Mouse (Mus musculus): ENCODE measurements around the gene Auts2.

Auts2 gene

DNA sequence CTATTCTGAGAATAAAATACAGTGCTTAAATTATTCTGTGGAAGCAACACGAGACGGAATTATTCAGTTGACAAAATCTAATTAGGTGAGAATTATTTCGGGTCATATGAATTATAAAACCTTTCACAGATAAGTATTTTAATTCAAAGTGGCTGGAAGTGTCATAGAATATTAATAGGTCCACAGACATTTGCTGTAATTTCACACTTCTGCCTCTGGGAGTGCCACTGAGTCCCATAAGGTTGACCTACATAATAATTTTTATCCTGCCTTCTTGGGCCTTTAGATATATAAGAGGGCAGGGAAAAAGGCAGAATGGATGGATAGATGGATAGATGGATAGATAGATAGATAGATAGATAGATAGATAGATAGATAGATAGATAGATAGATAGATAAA, 454.6 kb downstream of the Auts2 start:
- no peak for DNase-seq (ENCODE audit: low spot score)

DNA sequence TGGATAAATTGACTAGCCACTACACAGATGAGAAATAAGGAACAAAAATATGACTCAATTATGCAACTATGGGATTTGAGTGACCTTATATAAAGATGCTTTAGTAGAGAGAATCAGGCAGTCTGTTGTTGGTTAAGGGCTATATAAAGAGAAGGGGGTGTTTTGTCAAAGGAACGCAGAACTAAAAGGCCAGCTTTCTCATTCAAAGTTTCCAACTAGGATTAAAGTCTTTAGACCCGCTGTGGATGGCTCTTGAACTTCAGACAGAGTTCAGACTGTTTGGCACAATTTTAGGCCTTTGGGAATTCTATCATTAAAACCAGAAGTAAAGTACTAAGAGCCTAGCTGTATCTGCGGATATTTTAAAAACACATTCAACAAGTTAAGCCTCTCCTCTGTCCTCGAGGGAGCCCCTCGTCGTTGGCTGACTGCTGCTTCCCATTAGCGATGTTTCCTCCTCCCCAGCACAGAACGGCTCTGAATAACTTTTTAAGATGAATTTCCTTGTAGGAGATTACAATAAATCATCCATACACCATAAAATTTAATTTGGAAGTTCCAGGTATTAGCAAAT, 459.3 kb downstream of the Auts2 start:
- no peak for DNase-seq (ENCODE audit: low spot score)

DNA sequence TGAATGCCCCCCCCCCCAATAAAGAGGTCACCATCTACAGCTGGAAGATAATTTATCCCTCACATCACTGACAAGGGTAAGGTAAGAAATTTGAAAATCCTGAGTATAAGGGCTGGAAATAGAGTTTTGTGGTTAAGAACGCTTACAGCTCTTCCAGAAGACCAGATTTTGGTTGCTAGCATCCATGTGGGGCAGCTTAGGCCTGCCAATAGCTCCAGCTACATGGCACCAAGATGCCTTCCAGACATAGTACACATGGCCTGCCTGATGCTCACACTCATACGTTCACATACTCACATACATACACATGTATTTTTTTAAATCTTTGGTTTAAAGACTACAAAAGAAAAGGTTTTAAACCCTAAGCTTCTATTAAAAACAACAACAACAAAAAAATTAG, 467.2 kb downstream of the Auts2 start:
- no peak for DNase-seq (ENCODE audit: low spot score)

DNA sequence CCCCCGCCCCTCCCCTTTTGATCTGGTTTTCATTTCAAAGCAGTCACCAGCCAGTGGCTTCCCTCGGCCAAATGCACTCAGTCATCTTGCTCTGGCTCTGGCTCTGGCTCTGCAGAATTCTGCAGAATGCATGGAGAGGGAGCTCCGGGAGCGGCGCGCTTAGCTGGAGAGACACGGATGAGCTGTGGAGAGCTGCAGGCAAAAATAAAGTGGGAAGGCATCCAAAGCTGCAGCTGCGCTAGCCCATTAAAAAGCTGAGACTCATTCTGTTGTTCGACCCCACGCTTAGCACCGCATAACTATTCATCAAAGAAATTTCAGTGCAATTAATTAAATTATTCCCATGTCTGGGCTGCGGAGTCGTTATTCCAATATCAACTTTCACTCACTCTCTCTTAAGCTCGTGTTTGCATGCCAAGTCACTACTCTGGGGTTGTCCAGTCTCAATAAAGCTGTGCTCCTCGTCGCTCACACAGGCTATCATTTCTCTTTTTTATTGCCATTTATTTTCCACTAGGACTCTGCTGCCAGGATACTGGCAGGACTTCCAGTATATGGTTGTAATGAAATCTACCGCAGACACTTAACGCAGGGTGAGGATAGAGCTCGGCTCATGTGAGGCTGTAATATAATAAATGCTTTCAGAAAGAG, 468.3 kb downstream of the Auts2 start:
- no peak for DNase-seq (ENCODE audit: low spot score)

DNA sequence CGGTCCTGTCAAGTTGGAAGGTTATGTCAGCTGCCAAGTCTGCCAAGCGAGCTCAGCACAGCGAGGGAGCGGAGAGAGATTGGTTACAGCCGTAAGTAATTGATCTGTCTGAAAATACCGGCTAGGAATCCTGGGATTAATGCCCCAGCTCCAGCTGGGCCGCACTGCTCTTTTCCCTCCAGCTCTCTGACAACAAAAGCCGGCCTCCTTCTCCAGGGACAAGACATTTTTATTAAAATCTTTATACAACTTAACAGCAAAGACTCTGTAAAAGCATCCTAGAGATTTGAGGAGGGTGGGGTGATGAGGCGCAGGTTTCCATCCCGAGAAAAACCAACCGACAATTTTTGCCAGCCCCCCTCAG, 468.8 kb downstream of the Auts2 start:
- DNase-seq (ENCODE audit: low spot score): no peak

DNA sequence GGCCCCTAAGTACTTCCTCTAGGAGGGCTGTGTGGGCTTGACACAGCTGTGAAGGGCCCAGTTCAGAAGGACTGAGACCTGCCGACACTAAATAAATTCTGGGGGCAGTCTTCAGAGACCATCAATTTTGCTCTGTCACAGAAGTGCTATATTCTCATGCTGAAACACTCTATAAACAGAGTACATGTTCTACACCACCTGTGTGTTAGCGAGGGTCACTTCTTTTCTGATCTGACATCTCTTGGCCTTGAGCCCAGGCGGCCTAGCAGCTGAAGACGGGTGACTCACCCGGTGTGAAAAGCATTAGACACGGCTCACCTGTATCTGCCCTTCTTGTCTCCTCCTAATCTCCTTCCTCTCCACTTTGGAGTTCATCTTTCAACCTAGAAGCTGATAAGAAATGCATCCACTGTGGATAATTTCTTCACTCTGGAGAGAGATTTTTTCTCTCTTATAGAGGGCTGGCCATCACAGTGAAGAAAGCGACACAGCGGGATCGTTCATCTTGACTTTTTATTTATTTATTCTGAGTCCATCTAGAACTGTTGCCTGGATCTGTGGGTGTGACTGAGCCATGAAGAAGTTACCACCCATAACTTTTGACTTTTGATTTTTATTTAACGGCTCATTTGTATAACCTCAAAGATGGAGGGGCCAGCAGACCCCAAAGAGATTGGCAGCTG, 469.3 kb downstream of the Auts2 start:
- no peak for DNase-seq (ENCODE audit: low spot score)

DNA sequence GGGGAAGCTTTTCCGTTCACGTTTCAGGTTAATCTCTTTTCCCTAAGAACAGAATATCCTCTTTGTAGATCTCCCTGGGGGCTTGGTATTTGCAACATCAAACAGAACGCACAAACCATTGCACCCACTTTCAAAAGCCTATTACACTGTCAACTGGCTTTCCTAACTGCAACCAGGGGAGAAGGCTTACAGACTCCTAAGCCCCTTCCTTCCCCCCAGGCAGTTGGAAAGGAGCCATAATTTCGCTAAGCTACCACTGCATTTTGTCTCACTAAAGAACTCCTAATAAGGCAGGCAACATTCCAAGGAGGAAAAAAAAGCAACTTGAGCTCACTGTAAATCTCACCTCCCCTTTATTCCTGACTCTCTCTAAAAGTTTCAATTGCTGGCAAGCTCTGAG, 470.8 kb downstream of the Auts2 start:
- DNase-seq (ENCODE audit: low spot score): no peak

DNA sequence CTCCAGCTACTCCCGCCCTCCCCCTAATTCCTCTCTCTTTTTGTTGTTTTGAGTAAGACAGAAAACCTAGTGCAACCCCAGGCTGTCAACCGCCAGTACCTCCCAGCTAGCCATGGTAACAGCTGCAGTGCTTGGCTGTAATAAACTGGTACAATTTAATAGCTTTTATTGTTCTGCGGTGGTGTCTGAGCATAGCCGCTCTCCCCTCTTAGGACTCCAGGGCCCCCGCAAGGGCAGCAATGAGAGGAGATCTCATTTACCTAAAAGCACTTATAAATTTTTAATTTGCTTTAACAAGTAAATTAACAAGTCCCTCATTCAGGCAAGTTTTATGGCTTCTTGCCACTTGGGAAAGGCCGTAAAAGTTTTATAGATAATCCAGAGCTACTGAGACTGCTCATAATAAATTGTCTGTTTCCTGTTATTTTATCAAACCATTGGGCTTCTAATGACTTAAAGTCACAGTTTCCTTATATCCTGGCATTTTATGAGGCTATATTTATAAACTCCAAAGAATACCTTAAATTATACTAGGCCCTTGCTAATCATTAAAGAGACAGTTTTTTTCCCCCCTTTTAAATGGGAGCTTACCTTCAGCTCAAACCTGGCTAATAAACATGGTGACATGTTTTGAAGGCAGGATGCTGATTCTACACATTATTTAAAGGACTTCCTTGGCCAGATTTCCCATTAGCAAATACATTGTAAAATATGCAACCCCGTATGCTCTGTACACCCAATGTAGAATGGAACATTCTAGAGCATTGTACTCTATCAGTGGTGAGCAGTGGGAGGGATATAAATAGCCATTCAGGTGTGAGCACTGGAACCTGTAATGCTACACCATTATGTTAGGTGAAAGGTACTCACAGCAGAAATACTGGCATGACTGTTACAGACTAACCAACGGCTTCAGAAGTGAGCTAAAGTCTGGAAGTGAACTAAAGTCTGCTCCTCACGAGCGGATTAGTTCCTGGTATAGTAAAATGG, 475.1 kb downstream of the Auts2 start:
- no peak for DNase-seq (ENCODE audit: low spot score)

DNA sequence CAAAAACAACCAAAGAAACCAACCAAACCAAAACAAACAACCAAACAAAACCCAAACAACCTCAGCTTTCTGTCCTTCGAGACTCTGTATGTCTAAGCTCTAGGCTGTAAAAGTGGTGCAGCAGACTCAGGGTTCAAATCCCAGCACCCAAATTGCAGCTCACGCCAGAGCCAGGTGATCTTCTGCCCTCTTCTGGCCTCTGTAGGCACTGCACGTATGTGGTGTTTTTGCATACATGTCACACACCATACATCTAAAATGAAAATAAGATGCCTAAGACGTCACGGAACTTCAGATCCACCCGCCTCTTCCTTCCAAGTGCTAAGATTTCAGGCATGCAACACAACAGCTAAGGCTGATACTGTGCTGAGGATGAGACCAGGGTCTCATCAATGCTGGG, 483.0 kb downstream of the Auts2 start:
- no peak for DNase-seq (ENCODE audit: low spot score)

DNA sequence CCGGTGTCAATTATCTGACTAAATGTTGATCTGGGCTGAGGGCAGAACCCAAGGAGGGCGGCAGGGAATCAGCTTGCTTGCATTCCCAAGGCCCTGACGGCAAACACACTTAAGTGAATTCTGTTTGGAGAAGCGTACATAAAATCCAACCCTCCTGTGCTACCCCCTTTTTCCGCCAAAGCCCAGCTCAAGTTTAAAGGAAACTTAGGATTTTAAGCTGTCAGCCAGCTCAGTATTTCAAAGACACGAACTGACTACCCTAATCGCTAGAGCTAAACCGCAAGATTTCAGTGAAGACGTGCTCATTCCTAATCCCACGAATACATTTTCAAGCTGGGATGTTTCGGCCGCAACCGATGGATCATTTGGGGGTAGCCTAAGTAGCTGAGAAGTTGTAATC, 490.5 kb downstream of the Auts2 start:
- no peak for DNase-seq (ENCODE audit: low spot score)

DNA sequence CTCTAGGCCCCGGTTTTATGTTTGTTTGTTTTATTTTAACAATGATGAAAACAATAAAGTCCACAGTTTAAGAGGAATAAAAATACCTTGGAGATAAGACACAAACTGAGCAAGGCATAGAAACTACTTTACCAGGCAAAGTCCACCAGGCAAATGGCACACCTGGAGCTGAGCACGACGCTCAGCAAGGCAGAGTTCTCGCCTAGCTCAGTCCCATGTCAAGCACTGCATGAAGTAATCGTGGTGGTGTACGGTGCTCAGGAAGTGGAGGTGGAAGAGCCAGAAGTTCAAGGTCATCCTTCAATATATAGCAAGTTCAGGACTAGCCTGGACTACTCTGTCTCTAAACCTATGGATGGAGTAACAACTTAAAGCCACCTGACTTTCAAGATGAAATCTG, 503.6 kb downstream of the Auts2 start:
- no peak for DNase-seq (ENCODE audit: low spot score)

DNA sequence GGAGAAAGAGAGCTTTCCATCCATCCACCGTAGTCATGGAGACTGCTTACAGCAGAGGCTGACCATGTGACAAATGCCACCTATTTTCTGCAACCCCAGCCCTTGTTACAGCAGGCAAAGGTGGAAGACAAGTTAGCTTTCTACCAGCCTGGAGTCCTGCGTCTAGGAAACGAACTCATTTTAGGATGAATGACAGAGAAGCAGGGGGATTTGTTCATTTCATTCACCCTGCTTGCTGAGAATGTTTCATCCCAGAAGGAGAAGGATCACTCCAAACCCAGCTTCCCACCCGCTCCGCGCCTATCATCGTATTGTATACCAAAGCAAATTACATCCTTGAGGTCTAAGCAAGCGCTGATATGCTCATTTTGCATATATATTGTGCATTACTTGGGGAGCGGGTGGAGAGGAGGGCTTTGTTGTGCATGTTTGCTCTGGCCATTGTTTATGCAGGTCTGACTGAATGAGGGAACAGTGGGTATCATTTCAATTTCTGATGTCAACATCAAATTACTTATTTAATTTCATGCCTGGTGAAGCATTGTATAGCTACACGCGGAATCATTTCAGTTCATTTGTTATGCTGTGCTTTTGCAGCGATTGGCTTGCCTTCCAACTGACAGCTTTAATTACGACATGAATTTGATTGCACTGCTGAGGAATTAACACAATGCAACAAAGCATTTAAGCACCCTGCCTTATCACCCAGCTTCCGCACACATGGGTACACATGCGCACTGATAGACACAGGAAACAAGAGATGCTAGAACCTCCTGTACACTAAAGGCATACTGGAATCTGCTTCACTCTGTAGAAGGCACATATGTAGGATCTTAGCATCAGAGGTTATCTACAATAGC, 509.4 kb downstream of the Auts2 start:
- no peak for DNase-seq (ENCODE audit: low spot score)

DNA sequence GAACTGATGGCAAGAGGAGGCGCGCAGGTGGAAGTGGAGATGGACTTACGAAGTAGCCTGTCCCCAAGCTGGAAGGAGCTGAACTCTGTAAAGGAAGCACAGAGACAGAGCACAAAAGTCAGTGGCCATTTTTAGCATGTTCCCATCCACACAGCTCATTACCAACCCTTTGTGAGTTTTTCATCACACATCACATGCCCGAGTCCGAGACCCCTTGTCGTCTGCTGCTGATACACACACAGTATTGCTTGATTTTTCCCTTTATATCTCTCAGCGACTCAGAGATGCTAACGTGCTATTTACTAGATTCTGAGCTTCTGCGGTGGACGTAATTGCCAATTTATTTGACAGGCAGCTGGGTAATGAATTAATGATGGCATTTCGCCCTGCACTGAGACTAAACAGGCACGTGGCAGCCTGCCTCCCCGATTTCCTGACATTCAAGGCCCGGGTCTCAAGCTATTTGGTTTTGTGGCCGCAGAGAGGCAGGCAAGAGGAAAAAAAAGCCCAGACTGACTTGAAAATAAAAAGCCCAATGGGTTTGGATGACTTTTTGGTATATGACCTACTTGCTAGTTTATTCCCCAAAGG, 512.1 kb downstream of the Auts2 start:
- no peak for DNase-seq (ENCODE audit: low spot score)

DNA sequence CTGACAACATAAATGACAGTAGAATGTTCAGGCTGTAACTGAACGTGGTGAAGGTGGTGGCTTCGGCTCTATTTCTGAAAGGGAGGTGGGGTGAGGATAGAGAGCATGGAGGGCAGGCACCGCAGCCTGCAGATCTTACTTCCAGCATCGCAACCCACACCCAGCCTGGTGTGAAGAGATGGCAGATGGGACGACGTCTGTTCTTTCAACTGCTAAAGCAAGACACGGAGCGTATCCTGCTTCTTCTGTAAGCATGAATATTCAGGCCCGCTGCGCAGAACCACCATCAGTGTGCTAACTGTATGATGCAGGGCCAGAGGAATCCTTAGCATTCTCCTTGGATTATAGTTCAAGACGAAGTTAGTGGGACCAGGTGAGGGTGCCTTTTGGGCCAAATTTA, 513.5 kb downstream of the Auts2 start:
- no peak for DNase-seq (ENCODE audit: low spot score)

DNA sequence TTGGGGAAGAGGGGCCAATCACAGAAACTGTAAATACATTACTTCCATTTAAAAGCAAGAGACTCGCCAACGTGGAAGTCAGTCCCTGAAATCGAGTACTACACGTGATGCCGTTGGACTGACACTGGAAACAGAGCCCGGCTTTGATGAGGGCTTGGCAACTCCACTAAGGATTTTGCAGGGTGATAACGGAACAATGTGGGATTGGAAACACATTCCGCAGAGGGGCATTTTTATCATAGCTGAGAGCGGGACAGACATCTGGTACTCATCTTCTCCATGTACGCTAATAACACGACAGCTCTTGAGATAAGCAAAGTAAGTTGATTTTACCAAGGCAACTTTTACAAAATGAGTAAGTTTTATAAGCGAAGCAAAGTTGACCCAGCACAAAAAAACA, 514.1 kb downstream of the Auts2 start:
- no peak for DNase-seq (ENCODE audit: low spot score)

DNA sequence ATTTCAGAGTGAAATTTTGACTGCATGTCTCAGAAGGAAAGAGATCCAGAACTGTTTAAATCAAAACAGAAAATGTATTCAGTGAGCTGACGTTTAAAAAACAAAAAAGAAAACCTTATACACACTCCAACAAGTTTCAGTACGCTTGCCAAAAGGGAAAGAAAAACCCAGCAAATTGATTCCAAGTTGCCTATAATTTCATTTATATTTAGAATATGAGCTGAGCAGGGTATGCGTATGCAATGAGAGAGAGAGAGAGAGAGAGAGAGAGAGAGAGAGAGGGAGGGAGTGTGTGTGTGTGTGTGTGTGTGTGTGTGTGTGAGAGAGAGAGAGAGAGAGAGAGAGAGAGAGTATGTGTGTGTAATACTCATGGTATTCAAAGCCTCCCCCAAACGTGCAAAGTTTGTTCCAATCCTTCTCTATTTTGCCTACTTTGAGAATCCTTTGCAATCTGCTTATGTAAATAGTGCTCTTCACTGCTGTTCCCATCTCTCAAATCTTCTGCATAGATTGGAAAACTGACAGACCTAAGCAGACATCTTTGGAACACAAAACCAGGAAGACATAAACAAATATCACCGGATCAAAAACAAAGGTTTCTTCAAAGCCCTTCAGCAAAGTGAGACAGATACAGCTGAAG, 515.2 kb downstream of the Auts2 start:
- DNase-seq (ENCODE audit: low spot score): no peak

DNA sequence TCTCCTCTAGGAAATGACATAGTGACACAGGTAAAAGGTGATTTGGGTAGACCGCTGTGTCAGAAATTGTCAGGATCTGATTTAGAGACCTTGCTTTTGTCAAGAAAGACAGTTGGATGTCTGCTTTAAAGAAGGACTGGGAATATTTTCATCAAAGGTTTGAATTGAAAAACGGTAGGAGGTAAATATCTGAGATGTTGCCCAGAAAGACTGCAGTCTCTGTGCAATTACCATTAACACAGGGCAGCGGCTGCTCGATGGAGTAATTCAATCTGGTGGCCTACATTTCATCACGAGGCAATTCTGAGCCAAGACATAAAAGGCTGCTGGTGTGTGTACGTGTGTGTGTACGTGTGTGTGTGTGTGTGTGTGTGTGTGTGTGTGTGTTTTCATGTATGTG, 529.8 kb downstream of the Auts2 start:
- DNase-seq (ENCODE audit: low spot score): no peak

DNA sequence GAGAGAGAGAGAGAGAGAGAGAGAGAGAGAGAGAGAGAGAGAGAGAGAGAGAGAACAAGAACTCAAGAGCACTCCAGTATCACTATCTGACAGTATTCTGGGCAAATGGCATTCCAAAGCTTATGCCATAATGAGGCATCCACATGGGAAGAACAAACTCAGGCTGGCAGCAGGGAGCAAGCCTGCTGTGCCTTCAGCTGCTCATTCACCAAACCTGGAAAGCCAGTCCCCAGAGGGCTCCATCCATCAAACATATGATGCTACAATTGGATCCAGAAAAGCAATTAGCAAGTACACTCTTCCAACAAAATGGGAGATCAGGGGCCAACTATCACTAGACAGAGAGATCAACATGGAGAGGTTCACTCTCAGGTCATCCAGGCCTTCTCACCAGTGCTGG, 531.3 kb downstream of the Auts2 start:
- no peak for DNase-seq (ENCODE audit: low spot score)

DNA sequence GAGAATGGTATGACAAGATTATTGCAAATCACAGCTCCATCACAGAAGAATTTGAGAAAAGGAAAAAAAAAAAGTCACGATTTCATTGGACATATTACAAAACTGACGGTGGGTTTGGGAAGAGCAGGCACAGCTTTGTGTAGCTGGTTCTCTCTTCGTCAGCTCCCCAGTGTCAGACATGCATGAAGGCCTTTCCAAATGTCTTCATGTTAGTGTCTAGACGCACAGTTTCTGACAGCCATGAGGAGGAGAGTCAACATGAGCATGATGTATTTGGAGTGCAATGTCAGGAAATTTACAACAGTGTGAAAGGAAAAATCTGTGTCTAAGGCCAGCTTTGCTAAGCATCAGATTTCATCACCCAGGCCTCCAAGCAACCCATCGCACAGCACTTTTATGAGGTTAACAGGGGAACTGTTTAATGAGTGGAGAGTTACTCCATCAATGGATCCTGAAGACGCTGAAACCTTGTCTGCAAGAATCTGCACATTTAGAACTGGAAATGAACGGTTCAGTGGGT, 534.4 kb downstream of the Auts2 start:
- DNase-seq (ENCODE audit: low spot score): no peak

DNA sequence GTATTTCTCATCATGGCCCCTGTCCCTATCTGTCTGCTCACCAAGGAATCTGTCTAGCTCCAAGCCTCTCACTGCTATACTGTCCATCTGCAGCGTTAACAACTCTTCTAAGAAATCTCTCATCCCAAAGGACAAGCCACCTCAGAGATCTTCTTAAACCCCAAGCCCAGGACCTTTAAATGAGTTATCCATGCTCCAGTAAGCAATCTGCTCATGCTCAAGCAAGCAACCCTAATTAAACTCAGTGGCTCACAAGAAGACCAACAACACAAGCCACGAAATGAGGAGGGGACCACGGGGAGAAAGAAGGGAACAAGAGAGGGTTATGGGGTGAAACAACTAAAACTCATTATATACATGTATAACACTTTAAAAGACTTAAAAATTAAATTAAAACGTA, 535.2 kb downstream of the Auts2 start:
- DNase-seq (ENCODE audit: low spot score): no peak

Data from spleen, adult 12 weeks (tissue).